Mouse (Mus musculus) adrenal gland, postnatal 14 days (tissue): ENCODE measurements around the gene Fli1. TPM values are rescaled to one million over a fixed set of nuclear protein-coding genes. Genes with fewer than 3 reads are reported as not detected.

Experiments used
- DNase-seq: peaks from one replicate; pipeline ENCODE4 v3.0.0; 2021; ENCODE audit warnings: mixed read lengths
- total RNA-seq: library from RNA; stranded (reverse); gene quantifications from 2 replicates; pipeline ENCODE4 v1.2.3, GENCODE M21; 2021

Gene Fli1
- total RNA-seq, 1 experiment from 2014 or later, result 23.6 TPM

DNA sequence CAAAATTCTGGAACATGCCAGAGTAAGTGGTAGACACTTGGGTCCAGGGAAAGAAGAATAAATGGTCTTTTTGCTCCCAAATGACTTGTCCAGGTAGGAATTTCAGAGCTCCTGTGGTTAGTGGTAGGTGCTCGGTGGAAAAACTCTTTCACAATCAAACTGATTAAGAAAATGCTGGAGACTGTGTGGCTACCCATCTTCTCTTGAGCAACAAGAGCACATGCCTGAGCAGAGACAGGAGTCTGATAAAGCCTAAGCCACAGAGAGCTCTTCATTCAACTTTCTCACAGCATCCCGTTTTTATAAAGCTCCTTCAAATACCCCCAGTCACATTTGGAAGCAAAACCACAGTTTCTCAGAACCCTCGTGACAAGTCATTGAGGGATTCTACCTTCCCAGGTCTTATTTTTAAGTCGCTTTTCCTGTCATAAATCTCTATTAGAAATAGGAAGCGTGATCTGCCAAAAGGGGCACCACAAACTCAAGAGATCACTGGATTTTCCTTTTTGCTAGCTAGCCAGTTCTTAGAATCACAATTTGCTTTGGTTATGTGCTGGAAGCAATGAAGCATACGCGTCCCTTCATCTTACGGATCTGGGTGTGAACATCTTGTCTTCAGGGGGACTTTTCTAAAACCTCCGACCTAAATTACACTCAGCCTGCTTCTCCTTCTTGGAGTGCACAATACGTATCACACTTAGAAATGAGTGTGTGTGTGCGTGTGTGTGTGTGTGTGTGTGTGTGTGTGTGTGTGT, 40.2 kb downstream of the Fli1 start:
- no peak for DNase-seq

DNA sequence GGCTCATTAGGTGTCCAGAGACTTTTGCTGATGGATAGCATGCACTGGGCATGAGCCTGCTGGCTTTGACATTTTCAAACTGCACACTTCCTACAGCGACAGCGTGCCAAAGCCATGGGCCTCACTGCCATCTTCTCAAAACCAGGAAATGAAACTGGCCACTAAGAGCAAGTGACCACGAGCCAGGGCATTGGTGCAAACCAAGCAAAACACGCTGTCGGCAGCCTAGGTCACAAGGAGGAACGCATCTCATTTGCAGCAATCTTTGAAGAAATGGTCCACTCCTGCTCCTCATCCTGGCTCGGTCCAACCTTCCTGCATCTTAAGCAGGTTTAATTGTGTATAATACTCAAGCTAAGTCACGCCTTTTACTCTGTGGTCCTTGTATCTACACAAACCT, 41.8 kb downstream of the Fli1 start:
- DNase-seq, result no peak

DNA sequence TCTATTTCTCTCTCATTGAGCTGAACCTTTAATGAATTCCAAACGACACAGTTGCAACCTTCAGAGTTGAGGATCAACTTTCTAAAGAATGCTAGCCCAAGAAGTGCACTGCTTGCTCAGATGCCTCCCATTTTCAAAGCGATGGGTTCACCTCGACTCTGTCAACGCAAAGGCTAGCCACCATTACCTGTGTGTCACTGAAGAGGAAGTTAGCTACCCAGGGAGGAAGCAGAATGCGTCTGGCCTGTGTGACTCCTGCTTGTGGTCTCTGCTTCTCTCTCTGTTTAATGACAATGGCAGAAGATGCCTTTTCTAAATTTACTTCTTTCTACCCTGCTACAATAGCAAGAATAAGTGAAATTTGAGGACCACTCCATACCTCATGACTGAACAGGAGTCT, 42.6 kb downstream of the Fli1 start:
- DNase-seq, result no peak

DNA sequence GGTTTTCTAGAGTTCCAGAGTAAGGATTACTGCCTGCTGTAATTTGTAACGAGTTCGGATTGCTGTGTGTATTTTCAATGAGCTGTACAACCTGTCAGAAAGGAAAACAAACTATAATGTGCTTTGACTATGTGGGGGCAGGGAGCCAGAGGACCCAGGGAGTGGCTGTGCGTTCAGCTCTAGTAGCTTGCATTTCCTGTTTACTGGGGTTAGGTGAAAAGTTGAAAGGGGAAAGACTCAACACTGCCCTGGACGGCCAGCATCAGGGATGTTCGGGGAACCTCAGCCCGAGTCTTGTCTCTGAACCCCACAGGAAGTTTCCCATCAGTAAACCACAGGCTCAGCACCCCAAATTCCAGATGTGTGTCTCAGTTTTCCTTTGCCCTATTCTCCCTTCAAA, 43.2 kb downstream of the Fli1 start:
- peak; percentile 44 for DNase-seq

DNA sequence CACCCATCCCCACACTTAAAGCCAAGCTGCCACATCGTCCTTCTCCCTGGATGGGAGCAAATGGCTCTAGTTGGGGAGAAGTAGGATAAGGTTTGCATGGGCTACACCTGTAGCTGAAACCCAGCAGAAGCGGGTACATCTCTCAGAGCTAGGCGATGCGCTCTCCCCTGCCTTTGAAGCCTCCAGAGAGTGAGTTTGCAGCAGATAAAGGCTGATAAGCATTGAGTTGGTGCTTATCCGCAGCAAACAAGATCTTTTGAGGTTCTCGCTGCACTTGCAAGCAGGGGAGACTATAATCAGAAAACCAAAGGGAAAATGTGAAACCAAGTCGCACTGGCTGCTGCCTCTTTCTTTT, 47.0 kb downstream of the Fli1 start:
- no peak for DNase-seq

DNA sequence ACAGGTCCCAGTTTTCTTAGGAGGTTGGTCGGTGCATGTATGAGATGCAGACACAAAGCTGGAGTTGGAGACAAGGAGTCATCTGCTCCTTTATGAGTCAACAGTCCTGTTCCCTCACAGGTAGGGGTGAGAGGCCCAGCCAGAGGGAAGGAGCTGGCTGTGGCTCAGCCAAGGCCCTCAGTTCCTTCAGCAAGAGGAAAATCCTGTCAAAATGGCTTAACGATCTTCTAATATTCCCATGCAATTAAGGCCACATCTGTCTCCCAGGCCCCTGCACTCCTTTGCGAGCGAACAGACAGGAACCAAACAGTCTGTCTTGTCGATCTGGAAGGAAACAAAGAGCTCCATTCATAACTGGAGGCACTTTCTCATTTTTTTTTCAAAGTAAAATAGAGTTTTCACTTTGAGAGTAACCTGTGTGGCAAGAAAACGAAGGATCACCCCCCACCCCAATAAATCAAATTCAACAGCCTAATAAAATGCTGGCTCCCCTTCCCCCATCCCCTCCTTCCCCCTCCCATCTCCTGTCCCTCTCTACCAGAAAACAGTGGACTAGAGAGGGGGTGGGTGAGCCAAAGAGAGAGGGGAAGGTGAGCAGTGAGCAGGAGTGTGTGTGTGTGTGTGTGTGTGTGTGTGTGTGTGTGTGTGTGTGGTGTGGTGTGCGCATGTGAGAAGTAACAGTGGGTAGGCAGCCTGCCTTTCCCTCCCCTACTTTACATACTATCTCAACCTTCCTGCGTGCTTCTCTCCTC, 47.6 kb downstream of the Fli1 start:
- no peak for DNase-seq

DNA sequence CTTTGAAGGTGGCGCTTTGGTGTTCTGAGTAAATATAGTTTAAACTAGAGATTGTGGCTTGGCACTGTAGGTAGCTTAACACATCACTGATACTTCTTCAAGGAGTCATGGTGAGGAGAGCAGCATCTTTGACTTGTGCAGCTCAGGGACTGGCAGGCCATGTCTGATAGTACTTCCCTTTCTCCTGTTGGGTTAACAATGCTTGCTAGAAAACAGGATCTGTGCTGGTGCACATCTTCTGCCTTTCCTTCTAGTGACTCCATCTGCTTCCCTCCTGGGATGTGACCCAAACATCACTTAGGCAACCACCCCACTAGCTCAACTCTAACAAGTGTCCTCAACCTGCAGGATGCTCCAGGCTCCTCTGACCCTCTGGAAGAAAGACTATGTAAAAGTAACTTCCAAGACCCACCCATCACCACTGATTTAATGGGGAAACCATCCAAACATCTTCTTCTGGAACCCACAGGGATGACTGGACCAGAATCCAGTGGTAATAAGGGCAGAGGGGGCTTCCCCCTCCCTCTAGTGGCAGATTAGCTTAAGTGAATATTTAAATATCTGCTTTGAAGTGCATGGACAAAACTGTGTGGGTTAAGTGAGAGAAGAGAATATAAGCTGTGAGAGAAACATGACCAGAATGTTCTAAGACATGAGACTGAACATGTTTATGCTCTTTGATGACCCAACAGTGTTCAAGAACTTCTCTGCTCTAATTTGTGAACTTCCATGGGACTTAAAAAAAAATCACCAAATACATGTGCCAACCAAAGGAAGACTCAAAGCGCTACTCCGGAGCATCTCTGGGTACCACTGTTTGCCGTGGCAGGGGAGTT, 48.9 kb downstream of the Fli1 start:
- DNase-seq, result no peak

DNA sequence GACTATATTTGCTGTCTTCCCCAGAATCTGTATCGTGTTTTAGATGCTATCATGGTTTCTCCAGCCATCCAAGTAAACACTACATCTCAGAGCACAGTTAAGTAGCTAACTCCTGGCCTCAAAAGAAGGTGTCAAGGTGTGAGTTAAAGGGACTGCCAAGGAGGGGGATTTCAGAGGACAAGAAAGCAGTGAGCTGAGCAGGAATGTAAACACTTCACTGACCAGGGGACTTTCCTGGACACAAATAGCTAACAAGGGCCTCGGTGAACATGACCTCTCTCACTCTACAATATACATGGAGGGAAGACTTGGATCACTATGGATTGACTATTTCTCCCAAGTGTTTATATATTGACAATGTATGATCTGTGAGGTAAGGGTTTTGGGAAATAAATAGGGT, 49.9 kb downstream of the Fli1 start:
- no peak for DNase-seq

DNA sequence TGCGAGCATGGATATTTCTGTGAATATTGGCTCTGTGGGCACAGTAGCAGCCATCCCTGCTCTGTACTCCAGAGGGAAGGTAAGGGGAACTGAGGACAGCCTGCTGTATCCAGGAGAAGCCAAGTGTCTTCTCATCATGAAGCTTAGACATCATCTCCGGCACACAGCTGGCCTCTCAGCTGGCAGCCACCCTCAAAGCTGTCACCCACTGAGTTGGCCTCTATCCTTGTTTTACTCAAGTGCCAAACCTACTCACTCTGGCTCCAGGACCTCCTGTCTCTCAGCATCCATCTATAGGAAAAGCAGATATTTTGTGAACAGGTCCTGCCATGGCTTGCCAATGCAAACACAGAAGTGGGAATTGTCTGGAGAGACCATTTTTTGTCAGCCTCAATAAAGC, 51.2 kb downstream of the Fli1 start:
- no peak for DNase-seq

DNA sequence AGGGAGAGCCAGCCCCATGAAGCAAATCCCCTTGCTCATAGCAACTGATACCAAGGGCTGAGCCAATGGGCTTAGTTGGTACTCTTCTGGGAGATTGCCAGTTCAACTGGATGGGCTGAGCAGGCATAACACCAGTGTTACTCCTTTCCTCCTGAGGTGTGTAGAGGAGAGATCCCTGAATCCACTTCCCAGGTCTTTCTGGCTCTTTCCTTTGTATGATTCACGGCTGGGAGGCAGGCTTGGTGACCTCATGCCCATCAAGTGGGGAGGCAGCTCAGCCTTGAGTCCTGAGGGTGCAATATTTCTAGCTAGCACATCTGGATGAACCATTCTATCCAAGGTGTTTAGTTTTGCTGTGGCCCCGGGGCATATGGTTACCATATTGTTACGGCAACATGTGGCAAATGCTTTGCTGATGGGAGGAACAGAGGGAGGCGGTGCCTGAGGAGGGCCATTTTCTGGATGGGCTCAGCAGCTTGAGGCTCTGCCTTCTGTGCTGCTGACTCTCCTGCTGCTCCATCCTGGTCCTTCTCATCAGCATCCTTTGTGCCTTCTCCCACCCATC, 52.8 kb downstream of the Fli1 start:
- DNase-seq, result no peak

DNA sequence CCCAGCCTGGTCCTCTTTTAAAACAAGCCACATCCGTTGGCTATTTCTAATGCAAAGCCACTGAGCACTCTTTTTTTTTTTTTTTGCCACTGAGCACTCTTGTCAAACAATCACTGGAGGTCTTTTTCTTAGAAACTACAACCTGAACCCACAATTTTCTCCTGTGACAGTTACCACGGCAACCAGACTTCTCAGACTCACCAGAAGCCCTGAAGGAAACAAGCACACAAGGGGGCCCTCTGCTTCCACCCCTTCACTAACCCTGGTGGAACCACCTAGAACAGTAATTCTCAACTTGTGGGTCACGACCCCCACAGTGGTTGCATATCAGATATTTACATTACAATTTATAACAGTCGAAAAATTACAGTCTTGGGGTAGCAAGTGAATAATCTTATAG, 53.3 kb downstream of the Fli1 start:
- no peak for DNase-seq

DNA sequence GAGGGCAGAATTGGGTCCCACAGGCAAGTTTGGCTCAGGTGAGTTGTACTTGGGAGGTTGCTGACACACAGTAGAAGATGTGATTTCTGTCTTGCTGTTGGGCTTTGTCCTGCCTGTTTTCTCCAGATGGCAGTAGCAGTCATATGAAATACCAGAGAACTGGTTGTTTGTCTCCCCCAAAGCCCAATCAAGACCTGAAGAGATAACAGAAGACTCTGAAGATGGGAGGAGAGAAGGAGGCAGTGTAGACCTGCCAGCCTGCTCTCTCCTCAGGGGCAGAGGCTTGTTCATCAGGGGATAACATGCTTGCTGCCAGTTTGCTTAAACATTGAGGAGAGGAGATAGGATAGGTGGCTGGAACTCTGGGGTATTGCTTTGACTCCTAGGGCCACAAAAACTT, 54.0 kb downstream of the Fli1 start:
- DNase-seq, result no peak

DNA sequence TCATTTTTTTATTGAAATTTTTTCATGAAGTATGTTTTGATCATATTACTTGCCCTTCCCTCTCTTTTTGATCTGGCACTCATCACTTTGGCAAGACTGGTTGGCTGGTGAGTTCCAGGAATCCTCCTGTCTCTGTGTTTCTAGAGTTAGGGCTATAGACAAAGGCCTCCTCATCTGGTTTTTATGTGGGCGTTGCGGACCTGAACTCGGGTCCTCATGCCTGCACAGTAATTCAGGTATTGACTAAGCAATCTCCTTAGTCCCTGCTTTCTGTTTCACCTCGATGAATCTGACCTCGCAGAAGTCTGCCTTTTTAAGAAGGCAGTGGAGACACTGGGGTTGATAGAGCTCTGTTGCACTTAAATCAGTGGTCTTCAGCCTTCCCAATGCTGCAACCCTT, 54.8 kb downstream of the Fli1 start:
- DNase-seq, result no peak

DNA sequence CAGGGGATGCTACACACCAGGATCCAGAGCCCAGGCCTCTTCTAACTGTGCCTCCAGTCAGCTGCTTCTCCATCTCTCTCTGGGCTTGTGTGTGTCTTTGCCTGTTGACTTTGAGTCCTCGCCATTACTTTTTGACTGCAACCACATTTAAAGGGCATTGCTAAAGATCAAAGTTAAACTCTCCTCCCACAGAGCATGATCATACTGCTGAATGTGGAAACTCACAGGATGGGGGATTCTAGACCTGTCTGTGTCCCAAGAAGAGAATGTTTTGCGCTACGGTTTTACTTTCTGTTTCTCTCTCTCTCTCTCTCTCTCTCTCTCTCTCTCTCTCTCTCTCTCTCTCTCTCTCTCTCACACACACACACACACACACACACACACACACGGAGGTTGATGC, 55.3 kb downstream of the Fli1 start:
- no peak for DNase-seq

DNA sequence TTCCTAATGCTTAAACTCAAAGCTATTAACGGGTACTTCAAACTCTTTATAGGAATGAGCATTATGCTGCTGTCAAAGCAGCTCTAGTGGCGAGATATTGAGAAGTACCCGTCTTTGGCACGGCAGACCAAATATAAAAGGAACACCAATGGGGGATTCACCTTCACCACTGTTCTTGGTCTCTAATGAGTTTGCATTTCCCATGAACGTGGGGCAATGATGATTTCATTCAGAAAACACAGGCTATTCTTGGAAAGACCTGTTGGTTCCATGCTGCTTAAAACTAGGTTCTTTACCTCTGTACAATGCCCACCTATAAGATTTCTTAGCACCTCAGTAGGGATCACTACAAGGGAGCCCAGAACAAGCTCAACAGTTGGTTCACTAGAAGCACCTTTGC, 62.2 kb downstream of the Fli1 start:
- DNase-seq, result no peak

DNA sequence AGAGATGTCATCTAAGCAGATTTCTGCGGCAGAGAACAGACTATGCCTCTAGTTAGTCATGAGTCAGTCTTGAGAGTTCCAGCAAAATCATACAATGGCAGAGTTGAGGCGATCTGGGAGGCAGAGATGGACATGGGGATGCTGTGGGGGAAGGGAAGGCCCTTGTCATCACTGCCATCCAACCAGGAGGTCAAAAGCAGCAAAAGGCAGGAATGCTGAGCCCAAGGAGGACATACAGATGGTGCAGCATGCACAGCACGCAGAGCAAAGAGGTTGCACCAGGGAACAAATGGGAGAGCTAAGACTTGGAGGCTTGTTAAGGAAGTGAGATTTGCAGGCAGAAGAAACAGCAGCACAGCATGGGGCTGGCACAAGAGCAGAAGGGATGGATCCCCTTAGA, 63.9 kb downstream of the Fli1 start:
- DNase-seq, result no peak

DNA sequence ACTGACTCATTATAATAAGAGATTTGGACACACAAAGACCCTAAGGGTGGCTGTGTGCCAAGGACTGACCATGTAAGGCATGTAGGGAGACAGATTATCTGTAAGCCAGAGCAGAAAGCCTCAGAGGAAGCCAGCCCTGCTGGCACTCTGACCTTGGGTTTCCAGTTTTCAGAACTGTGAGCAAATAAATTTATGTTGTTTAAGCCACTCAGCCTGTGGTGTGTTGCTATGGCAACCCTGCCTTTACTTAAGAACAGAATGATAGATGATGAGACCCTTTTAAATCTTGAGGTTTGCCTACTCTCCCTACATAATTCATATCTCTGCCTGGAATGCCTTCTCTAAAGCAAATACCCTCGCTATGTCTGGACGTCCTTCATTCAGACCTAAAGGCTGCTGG, 64.6 kb downstream of the Fli1 start:
- peak; percentile 48 for DNase-seq

DNA sequence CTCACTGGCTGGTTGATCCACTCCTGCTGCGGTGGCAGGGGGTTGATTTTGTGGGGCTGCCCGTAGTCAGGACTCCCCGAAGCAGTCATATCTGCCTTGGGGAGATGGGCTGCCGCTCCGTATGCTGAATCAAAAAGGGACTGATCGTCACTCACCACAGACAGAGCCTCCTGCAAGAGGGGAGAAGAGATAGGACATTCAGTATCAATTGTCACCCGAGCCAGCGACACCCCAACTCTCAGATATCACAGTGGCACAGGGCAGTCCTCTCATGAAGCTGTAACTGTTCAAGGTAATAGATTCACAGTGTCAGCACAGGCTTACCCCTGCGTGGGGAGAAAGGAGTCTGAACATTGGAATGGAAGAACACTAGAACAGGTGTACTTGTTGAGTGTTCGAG, 66.1 kb downstream of the Fli1 start:
- no peak for DNase-seq

DNA sequence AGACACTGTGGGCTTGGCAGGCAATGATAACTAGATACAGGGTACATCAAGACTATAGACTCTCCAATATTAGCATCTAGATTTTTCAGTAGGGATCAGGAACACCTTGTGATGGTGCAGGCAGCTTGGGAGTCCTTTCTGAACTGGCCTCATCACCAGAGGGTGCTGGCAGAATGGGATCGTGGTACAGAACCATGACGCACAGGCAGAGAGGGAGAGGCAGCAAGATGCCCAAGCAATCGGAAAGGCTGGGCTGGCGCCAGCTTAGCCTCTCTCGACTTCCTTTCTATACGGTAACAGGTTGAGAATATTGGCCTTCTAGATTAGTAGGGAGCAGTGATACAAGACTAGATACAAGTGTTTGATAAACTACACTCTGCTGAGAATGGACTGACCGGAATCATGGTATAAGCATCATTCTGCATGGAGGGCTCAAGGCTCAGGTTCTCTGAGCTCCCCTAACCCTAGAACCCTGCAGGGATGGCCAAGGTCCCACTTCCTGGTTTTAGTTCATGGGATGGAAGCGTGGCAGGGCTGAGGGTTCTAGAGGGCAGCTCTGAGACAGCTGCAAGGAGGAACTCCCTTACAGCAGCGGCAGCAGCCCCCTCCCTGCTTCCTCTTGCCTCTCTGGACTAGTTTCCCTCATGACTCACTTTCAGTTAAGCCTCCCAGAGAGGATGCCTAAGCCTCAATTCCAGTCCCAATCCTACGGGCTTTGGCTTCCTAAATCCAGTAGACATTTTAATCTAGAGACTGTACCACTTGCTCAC, 67.9 kb downstream of the Fli1 start:
- no peak for DNase-seq

DNA sequence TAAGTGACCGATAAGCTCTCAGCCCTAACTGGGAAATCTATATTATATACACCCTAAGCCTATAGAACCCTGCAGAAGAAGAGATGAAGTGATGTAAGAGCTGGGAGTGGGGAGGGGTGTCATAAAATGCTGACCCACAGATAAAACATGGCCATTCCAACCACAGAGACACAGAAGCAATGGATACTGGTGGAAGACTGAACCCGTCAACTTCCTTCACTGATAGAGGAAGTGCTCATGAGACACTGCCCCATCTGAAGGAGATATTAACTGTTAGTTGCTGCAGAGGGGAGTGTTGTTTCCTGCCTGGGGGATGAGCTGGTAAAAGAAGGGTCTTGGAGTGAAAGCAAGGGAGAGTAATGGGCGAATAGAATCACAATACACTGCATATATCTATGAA, 70.3 kb downstream of the Fli1 start:
- DNase-seq, result no peak

DNA sequence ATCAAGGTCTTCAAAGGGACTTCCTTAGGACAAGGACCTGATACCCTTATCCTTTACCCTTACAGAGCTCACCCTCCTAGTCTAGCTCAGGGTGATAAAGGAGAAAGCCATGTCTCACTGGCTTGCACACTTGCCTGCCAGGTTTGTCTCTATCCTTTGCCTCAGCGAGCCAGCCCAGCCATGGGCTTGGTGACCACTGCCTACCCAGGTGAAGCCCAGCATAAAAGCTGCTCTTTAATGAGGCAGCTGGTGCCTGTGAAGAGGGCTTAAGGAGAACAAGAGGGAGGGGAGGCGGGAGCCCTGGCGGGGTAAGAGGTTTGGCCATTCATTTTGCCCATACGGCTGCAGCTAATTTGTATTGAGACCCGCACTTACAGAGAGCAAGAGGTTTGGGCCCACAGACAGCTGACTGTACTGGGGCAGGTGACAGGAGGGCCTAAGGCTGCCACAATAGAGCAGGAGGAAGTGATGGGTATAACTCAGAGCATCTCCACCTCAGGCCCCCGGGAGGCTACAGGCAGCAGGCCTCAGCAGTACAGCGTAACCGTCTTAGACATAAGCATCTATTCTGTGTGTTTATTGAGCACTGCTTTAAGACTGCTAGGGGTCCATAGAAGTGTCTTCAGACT, 73.4 kb downstream of the Fli1 start:
- DNase-seq, result no peak

DNA sequence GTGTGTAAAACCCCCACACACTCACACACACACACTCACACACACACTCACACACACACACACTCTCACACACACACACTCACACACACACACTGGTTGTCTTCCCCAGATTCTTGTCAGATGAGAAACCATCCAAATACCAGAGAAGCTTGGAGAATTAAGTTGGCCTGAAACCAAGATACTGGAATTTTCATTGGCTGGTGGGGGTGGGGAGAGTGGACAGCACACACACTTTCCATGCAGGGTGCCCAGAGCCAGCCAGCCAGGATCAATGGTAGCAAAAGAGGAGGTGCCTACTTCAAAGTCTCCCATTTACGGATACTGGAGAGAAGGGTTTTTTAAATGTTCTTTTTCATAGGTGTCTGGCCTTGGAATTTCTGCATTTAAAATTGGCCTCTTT, 74.3 kb downstream of the Fli1 start:
- no peak for DNase-seq
